Mouse (Mus musculus) limb, embryonic 15.5 days (tissue): ENCODE measurements around the gene Eid2b. TPM values are rescaled to one million over a fixed set of nuclear protein-coding genes. Genes with fewer than 3 reads are reported as not detected.

Source experiments
- polyA plus RNA-seq: library from polyadenylated mRNA; unstranded; fragments of >200 nt; fragmentation: Nextera tagmentation; extraction: Ambion mirVana; gene quantifications from 2 replicates; pipeline ENCODE4 v1.2.1, GENCODE M21; 2015

The Eid2b gene
- polyA plus RNA-seq, 1 experiment from 2014 or later = 12.6 TPM

Other genes starting within 250 kb of the Eid2b start
- 279 and 292 TPM in 2 replicates for gene Psmc4, start 227.6 kb upstream of the Eid2b start, polyA plus RNA-seq
- 0.13 and 0.22 TPM in 2 replicates for gene Fcgbp, start 206.5 kb upstream of the Eid2b start, polyA plus RNA-seq
- gene 9530053A07Rik, start 148.3 kb upstream of the Eid2b start, polyA plus RNA-seq = not detected in 2 replicates
- 105 and 110 TPM in 2 replicates for gene Fbl, start 108.0 kb upstream of the Eid2b start, polyA plus RNA-seq
- 9.2 and 11.7 TPM in 2 replicates for gene Dyrk1b, start 98.3 kb upstream of the Eid2b start, polyA plus RNA-seq
- 2.8 and 3.5 TPM in 2 replicates for gene Eid2, start 9.9 kb upstream of the Eid2b start, polyA plus RNA-seq
- 1.0 TPM in 1 of 2 replicates, not detected in the other for gene Selenov, start 13.4 kb downstream of the Eid2b start, polyA plus RNA-seq
- gene Dll3, start 24.5 kb downstream of the Eid2b start, polyA plus RNA-seq = 0.35 and 0.53 TPM in 2 replicates
- 115 and 126 TPM in 2 replicates for gene Timm50, start 34.3 kb downstream of the Eid2b start, polyA plus RNA-seq
- gene Supt5, start 61.0 kb downstream of the Eid2b start, polyA plus RNA-seq = 95.3 and 98.0 TPM in 2 replicates
- 822 and 1,022 TPM in 2 replicates for gene Rps16, start 72.9 kb downstream of the Eid2b start, polyA plus RNA-seq
- gene Plekhg2, start 94.9 kb downstream of the Eid2b start, polyA plus RNA-seq = 54.4 and 54.8 TPM in 2 replicates
- gene Zfp36, start 102.5 kb downstream of the Eid2b start, polyA plus RNA-seq = 22.8 and 26.0 TPM in 2 replicates
- gene Med29, start 115.0 kb downstream of the Eid2b start, polyA plus RNA-seq = 44.8 and 45.1 TPM in 2 replicates
- 67.6 and 73.4 TPM in 2 replicates for gene Paf1, start 115.2 kb downstream of the Eid2b start, polyA plus RNA-seq
- gene Gmfg, start 159.7 kb downstream of the Eid2b start, polyA plus RNA-seq = 18.1 and 19.3 TPM in 2 replicates
- 3.1 and 3.5 TPM in 2 replicates for gene Lrfn1, start 174.2 kb downstream of the Eid2b start, polyA plus RNA-seq
- gene Ifnl2, start 232.7 kb downstream of the Eid2b start, polyA plus RNA-seq = not detected in 2 replicates
- gene Ifnl3, start 245.1 kb downstream of the Eid2b start, polyA plus RNA-seq = not detected in 2 replicates